Mouse (Mus musculus) MEL (cell line): ENCODE measurements around the gene Nusap1. TPM values are rescaled to one million over a fixed set of nuclear protein-coding genes. Genes with fewer than 3 reads are reported as not detected.

Experiments used
- DNase-seq: peaks from one replicate; pipeline ENCODE4 v3.0.0; 2011; ENCODE audit warnings: low read depth, low spot score
- H3K27ac ChIP-seq: 2 replicates; pipeline ENCODE4 v1.5.1; 2012; ENCODE audit warnings: low read depth, mild to moderate bottlenecking, control low read depth, low read length, moderate library complexity; ENCODE audit not compliant: control insufficient read depth
- H3K27me3 ChIP-seq, 2 experiments: fragments of 150-350 bp in 1 of 2; sonication (generic) in 1 of 2; 2 replicates each; pipeline ENCODE4 v1.6.1; 2012; ENCODE audit warnings: low read length in 2 of 2, mild to moderate bottlenecking in 2 of 2, improper control_type of control experiment in 1 of 2, moderate library complexity in 1 of 2; ENCODE audit not compliant: insufficient read depth in 2 of 2, control insufficient read depth in 1 of 2
- H3K36me3 ChIP-seq, 2 experiments: 2 replicates each; pipeline ENCODE4 v1.6.1; 2012 to 2014; ENCODE audit warnings: low read length in 2 of 2, improper control_type of control experiment in 1 of 2, inconsistent platforms in 1 of 2, mild to moderate bottlenecking in 1 of 2; ENCODE audit not compliant: insufficient read depth in 2 of 2, control insufficient read depth in 1 of 2
- H3K4me1 ChIP-seq, 2 experiments: fragments of 150-350 bp in 1 of 2; sonication (generic) in 1 of 2; 2 replicates each; pipeline ENCODE4 v1.6.1; 2012; ENCODE audit warnings: low read length in 2 of 2, improper control_type of control experiment in 1 of 2, mild to moderate bottlenecking in 1 of 2; ENCODE audit not compliant: insufficient read depth in 2 of 2, control insufficient read depth in 1 of 2
- H3K4me3 ChIP-seq, 2 experiments: fragments of 150-350 bp in 1 of 2; sonication (generic) in 1 of 2; 2 replicates each; pipeline ENCODE4 v1.5.1; 2012; ENCODE audit warnings: low read depth in 2 of 2, low read length in 2 of 2, mild to moderate bottlenecking in 2 of 2, moderate library complexity in 2 of 2, control low read depth in 1 of 2, improper control_type of control experiment in 1 of 2; ENCODE audit not compliant: control insufficient read depth in 1 of 2, insufficient read depth in 1 of 2
- H3K79me2 ChIP-seq: 2 replicates; pipeline ENCODE4 v1.6.1; 2012; ENCODE audit warnings: mild to moderate bottlenecking, low read length, moderate library complexity; ENCODE audit not compliant: control insufficient read depth, poor library complexity, insufficient read depth
- H3K9ac ChIP-seq: 2 replicates; pipeline ENCODE4 v1.6.1; 2012; ENCODE audit warnings: low read depth, mild to moderate bottlenecking, control low read depth, low read length, moderate library complexity; ENCODE audit not compliant: control insufficient read depth, poor library complexity, severe bottlenecking
- H3K9me3 ChIP-seq: fragments of 150-350 bp; sonication (generic); replicated peaks from 2 replicates; pipeline ENCODE4 v1.6.1; 2012; ENCODE audit warnings: mild to moderate bottlenecking, low read length, improper control_type of control experiment, moderate library complexity; ENCODE audit not compliant: insufficient read depth
- CHD1 ChIP-seq: IDR thresholded peaks from 2 replicates; pipeline ENCODE4 v1.6.1; 2012; ENCODE audit warnings: low read depth, mild to moderate bottlenecking, inconsistent platforms, low read length, improper control_type of control experiment
- CHD2 ChIP-seq: IDR thresholded peaks from 2 replicates; pipeline ENCODE4 v1.6.1; 2011; ENCODE audit warnings: low read length, improper control_type of control experiment
- CTCF ChIP-seq, 3 experiments: IDR thresholded peaks in 2 of 3; conservative IDR thresholded peaks in 1 of 3; 2 replicates each; pipeline ENCODE4 v1.5.1; 2011 to 2012; ENCODE audit warnings: low read length in 3 of 3, low read depth in 2 of 3, mild to moderate bottlenecking in 2 of 3, improper control_type of control experiment in 1 of 3, inconsistent platforms in 1 of 3, mixed read lengths in 1 of 3, moderate library complexity in 1 of 3; ENCODE audit not compliant: control insufficient read depth in 1 of 3, insufficient read depth in 1 of 3, poor library complexity in 1 of 3, severe bottlenecking in 1 of 3
- E2F4 ChIP-seq: IDR thresholded peaks from 2 replicates; pipeline ENCODE4 v1.6.1; 2011; ENCODE audit warnings: low read depth, low read length, improper control_type of control experiment, borderline replicate concordance
- EP300 ChIP-seq, 2 experiments: IDR thresholded peaks; 2 replicates each; pipeline ENCODE4 v1.6.1; 2011; ENCODE audit warnings: improper control_type of control experiment in 2 of 2, low read length in 2 of 2, low read depth in 1 of 2, mild to moderate bottlenecking in 1 of 2
- ETS1 ChIP-seq: IDR thresholded peaks from 2 replicates; pipeline ENCODE4 v1.6.1; 2012; ENCODE audit warnings: low read depth, mild to moderate bottlenecking, inconsistent platforms, low read length, improper control_type of control experiment, moderate library complexity
- GABPA ChIP-seq: IDR thresholded peaks from 2 replicates; pipeline ENCODE4 v1.6.1; 2012; ENCODE audit warnings: low read depth, mild to moderate bottlenecking, inconsistent platforms, low read length, improper control_type of control experiment, moderate library complexity
- GATA1 ChIP-seq: IDR thresholded peaks from 2 replicates; pipeline ENCODE4 v1.6.1; 2011; ENCODE audit warnings: low read depth, low read length, improper control_type of control experiment
- JUND ChIP-seq: IDR thresholded peaks from 2 replicates; pipeline ENCODE4 v1.6.1; 2011; ENCODE audit warnings: low read depth, mild to moderate bottlenecking, improper control_type of control experiment, low read length
- KAT2A ChIP-seq: conservative IDR thresholded peaks from 2 replicates; pipeline ENCODE4 v1.6.1; 2012; ENCODE audit warnings: low read depth, low read length, improper control_type of control experiment, inconsistent platforms
- MAZ ChIP-seq: IDR thresholded peaks from 2 replicates; pipeline ENCODE4 v1.6.1; 2012; ENCODE audit warnings: low read depth, mild to moderate bottlenecking, inconsistent platforms, low read length, improper control_type of control experiment
- MEF2A ChIP-seq: IDR thresholded peaks from 2 replicates; pipeline ENCODE4 v1.6.1; 2014; ENCODE audit warnings: low read depth, mild to moderate bottlenecking, inconsistent platforms, low read length, improper control_type of control experiment; ENCODE audit not compliant: poor library complexity, insufficient replicate concordance, severe bottlenecking; ENCODE audit errors: extremely low read depth
- MXI1 ChIP-seq: IDR thresholded peaks from 2 replicates; pipeline ENCODE4 v1.6.1; 2011; ENCODE audit warnings: mild to moderate bottlenecking, low read depth, low read length, improper control_type of control experiment
- MYB ChIP-seq: IDR thresholded peaks from 2 replicates; pipeline ENCODE4 v1.6.1; 2011; ENCODE audit warnings: mild to moderate bottlenecking, low read depth, low read length, improper control_type of control experiment
- MYC ChIP-seq: IDR thresholded peaks from 2 replicates; pipeline ENCODE4 v1.6.1; 2011; ENCODE audit warnings: low read depth, mild to moderate bottlenecking, low read length, improper control_type of control experiment, moderate library complexity
- NELFE ChIP-seq: IDR thresholded peaks from 2 replicates; pipeline ENCODE4 v1.6.1; 2011; ENCODE audit warnings: low read depth, low read length, improper control_type of control experiment
- NRF1 ChIP-seq: IDR thresholded peaks from 2 replicates; pipeline ENCODE4 v1.6.1; 2014; ENCODE audit warnings: low read depth, mild to moderate bottlenecking, inconsistent platforms, low read length, improper control_type of control experiment, moderate library complexity; ENCODE audit not compliant: poor library complexity, insufficient read depth, severe bottlenecking
- POLR2A ChIP-seq, 2 experiments: IDR thresholded peaks; 2 replicates each; pipeline ENCODE4 v1.6.1; 2011 to 2012; ENCODE audit warnings: low read length in 2 of 2, mild to moderate bottlenecking in 2 of 2, control low read depth in 1 of 2, improper control_type of control experiment in 1 of 2, low read depth in 1 of 2, moderate library complexity in 1 of 2; ENCODE audit not compliant: control insufficient read depth in 1 of 2, insufficient read depth in 1 of 2, poor library complexity in 1 of 2
- POLR2AphosphoS5 ChIP-seq: IDR thresholded peaks from 2 replicates; pipeline ENCODE4 v1.6.1; 2012; ENCODE audit warnings: low read depth, borderline replicate concordance, mild to moderate bottlenecking, inconsistent platforms, low read length, moderate library complexity, mixed read lengths
- RAD21 ChIP-seq: IDR thresholded peaks from 2 replicates; pipeline ENCODE4 v1.6.1; 2011; ENCODE audit warnings: mild to moderate bottlenecking, low read depth, low read length, improper control_type of control experiment
- RCOR1 ChIP-seq: IDR thresholded peaks from 2 replicates; pipeline ENCODE4 v1.6.1; 2012; ENCODE audit warnings: low read depth, mild to moderate bottlenecking, inconsistent platforms, low read length, improper control_type of control experiment
- SIN3A ChIP-seq: IDR thresholded peaks from 2 replicates; pipeline ENCODE4 v1.6.1; 2012; ENCODE audit warnings: low read length, improper control_type of control experiment, inconsistent platforms
- SMC3 ChIP-seq: IDR thresholded peaks from 2 replicates; pipeline ENCODE4 v1.6.1; 2011; ENCODE audit warnings: low read depth, low read length, improper control_type of control experiment
- TAL1 ChIP-seq: IDR thresholded peaks from 2 replicates; pipeline ENCODE4 v1.6.1; 2012; ENCODE audit warnings: mild to moderate bottlenecking, inconsistent platforms, low read length, moderate library complexity, mixed read lengths
- TBP ChIP-seq: IDR thresholded peaks from 2 replicates; pipeline ENCODE4 v1.8.0; 2011; ENCODE audit warnings: low read depth, low read length, improper control_type of control experiment
- TCF12 ChIP-seq: IDR thresholded peaks from 2 replicates; pipeline ENCODE4 v1.6.1; 2014; ENCODE audit warnings: low read depth, mild to moderate bottlenecking, inconsistent platforms, low read length, improper control_type of control experiment, moderate library complexity
- UBTF ChIP-seq: IDR thresholded peaks from 2 replicates; pipeline ENCODE4 v1.6.1; 2012; ENCODE audit warnings: low read depth, mild to moderate bottlenecking, inconsistent platforms, low read length, improper control_type of control experiment, moderate library complexity, borderline replicate concordance; ENCODE audit not compliant: insufficient read depth
- USF1 ChIP-seq: IDR thresholded peaks from 2 replicates; pipeline ENCODE4 v1.6.1; 2014; ENCODE audit warnings: low read depth, mild to moderate bottlenecking, inconsistent platforms, low read length, improper control_type of control experiment, moderate library complexity
- USF2 ChIP-seq, 2 experiments: IDR thresholded peaks; 2 replicates each; pipeline ENCODE4 v1.6.1; 2011 to 2012; ENCODE audit warnings: improper control_type of control experiment in 2 of 2, low read length in 2 of 2, borderline replicate concordance in 1 of 2, inconsistent platforms in 1 of 2, low read depth in 1 of 2, mild to moderate bottlenecking in 1 of 2; ENCODE audit not compliant: insufficient read depth in 1 of 2
- ZC3H11A ChIP-seq: IDR thresholded peaks from 2 replicates; pipeline ENCODE4 v1.6.1; 2012; ENCODE audit warnings: low read depth, mild to moderate bottlenecking, inconsistent platforms, low read length, improper control_type of control experiment
- ZMIZ1 ChIP-seq: IDR thresholded peaks from 2 replicates; pipeline ENCODE4 v1.6.1; 2012; ENCODE audit warnings: low read depth, mild to moderate bottlenecking, inconsistent platforms, low read length, improper control_type of control experiment, moderate library complexity
- ZNF384 ChIP-seq: IDR thresholded peaks from 2 replicates; pipeline ENCODE4 v1.6.1; 2012; ENCODE audit warnings: low read depth, mild to moderate bottlenecking, inconsistent platforms, low read length, improper control_type of control experiment
- polyA plus RNA-seq, 2 experiments: library from polyadenylated mRNA; stranded (reverse) in 1 of 2; unstranded in 1 of 2; fragments of >175 nt in 1 of 2; fragments of >200 nt in 1 of 2; gene quantifications; 2 replicates each; pipeline versions ENCODE4 v1.2.1 to v1.2.4; 2012; ENCODE audit warnings: low replicate concordance in 2 of 2, low read depth in 1 of 2; ENCODE audit not compliant: insufficient read length in 2 of 2, insufficient read depth in 1 of 2, missing spikeins in 1 of 2
- total RNA-seq: library from RNA; depleted of rRNA; stranded (reverse); fragments of 300-350 nt; gene quantifications from 2 replicates; pipeline ENCODE4 v1.2.3, GENCODE M21; 2012

Gene Nusap1
- total and polyA plus RNA-seq, 3 experiments: 17.0 to 28.2 TPM; not detected in 1

- H3K27me3 ChIP-seq: no peaks in the 10 kb centered on the region
- no peaks in the 10 kb centered on the region for H3K9me3 ChIP-seq
- peaks cover 44 to 54% of the 10 kb centered on the region in 2 experiments for H3K36me3 ChIP-seq
- DNase-seq: no peak
- H3K79me2 ChIP-seq: peaks cover 10% of the 10 kb centered on the region; the same call in 1 of the 2 replicates
- TF ChIP-seq RAD21 (no peak), JUND (no peak), KAT2A (no peak), MYC (no peak), E2F4 (no peak), ZMIZ1 (no peak), CHD2 (no peak), ETS1 (no peak), SIN3A (no peak), GABPA (no peak), SMC3 (no peak), MEF2A (no peak), CHD1 (no peak), EP300 (IDR thresholded peaks at IDR 0.05; ENCODE audit: low read depth in 1 of 2, low read length in 2 of 2) (no peak), ZNF384 (no peak), NELFE (no peak), USF2 (IDR thresholded peaks at IDR 0.05; ENCODE audit: borderline replicate concordance in 1 of 2, insufficient read depth in 1 of 2, low read depth in 1 of 2, low read length in 2 of 2) (no peak), TBP (no peak)
- TF ChIP-seq, all 39 proteins: peak for 0
- Histone ChIP-seq H3K4me1 (peaks cover 21 to 32% of the 10 kb centered on the region in 2 experiments), H3K27ac (no peak overlapping the region), H3K4me3 (no peak overlapping the region), H3K9ac (no peak overlapping the region)
Measured at GRCm38 (mm10) chr2:119602488-119602887, 15.6 kb upstream of the Nusap1 start.

GRCm38 (mm10) chr2:119603909-119604308, 14.2 kb upstream of the Nusap1 start:
- H3K36me3 ChIP-seq: peaks cover 37 to 61% of the 10 kb centered on the region in 2 experiments
- peaks cover 6% of the 10 kb centered on the region; the same call in 1 of the 2 replicates for H3K79me2 ChIP-seq
- H3K9me3 ChIP-seq: no peaks in the 10 kb centered on the region
- no peak overlapping the region for H3K9ac ChIP-seq
- no peaks in the 10 kb centered on the region for H3K27me3 ChIP-seq
- peak overlapping the region; percentile 26 for H3K27ac ChIP-seq
- no peak overlapping the region for H3K4me3 ChIP-seq
- DNase-seq: peak; percentile 30
- H3K4me1 ChIP-seq: peaks cover 24 to 34% of the 10 kb centered on the region in 2 experiments
- TF ChIP-seq MAZ (no peak), UBTF (no peak), USF1 (no peak), RCOR1 (peak; percentile 59; the same call in 1 of the 2 replicates), TAL1 (peak; percentile 32; the same call in 1 of the 2 replicates), TCF12 (peak; percentile 81), RAD21 (no peak), GABPA (no peak), POLR2A (IDR thresholded peaks at IDR 0.05; ENCODE audit: control insufficient read depth in 1 of 2, insufficient read depth in 1 of 2, low read depth in 1 of 2, low read length in 2 of 2, poor library complexity in 1 of 2) (no peak), MYC (no peak), NELFE (no peak), POLR2AphosphoS5 (no peak), E2F4 (no peak), MYB (no peak), GATA1 (peak; percentile 81), ZC3H11A (no peak), NRF1 (no peak), CTCF (IDR thresholded peaks at IDR 0.05 in 2 of 3, conservative IDR thresholded peaks at IDR 0.05 in 1 of 3; ENCODE audit: control insufficient read depth in 1 of 3, insufficient read depth in 1 of 3, low read depth in 2 of 3, low read length in 3 of 3, poor library complexity in 1 of 3, severe bottlenecking in 1 of 3) (no peak), MXI1 (no peak)
